Mouse (Mus musculus): ENCODE data around the gene Cox20.
"Not testable (repeated sequence)": the region's sequence is repeated elsewhere in the genome, so short reads cannot be mapped to it uniquely, and the experiment has no call there.

Cox20 gene

DNA sequence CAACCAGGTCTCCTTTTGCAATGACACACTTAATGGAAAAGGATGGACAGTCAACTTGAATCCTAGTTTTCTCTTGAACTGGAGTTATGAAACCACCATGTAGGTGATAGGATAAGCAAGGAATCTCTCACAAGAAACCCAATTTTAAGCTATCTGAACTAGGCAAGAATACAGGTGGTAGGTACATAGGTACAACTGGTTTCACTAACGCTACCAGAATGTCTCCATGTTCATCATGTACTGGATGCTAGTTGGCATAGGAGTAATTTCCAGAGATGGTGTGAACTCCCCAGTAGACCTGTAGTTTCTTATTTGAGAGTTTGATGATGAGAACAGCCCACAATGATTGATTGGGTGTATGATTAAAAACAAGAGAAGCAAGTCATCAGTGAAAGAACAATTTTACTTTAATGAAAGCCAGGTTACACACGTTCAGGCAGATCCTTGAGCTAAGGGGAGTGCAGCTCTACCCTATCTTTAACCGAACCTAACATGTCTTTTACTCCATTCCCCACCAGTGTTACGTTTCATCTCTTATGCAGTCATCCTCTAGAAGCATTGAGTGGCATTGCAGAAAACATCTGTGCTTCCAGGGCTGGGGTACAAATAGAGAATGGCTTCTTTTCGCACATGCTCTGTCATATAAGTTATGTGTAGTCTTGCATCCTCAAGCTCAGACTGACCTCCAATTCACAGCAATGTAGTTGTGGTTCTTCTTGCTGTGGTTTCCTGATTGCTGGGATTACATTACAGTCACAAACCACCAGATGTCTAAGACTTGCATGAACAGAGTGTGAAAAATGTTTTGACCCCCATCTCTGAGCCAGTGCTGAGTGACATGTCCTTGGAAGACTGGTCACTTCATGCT lies 2.0 kb downstream of the Cox20 start:
- no peak for DNase-seq

DNA sequence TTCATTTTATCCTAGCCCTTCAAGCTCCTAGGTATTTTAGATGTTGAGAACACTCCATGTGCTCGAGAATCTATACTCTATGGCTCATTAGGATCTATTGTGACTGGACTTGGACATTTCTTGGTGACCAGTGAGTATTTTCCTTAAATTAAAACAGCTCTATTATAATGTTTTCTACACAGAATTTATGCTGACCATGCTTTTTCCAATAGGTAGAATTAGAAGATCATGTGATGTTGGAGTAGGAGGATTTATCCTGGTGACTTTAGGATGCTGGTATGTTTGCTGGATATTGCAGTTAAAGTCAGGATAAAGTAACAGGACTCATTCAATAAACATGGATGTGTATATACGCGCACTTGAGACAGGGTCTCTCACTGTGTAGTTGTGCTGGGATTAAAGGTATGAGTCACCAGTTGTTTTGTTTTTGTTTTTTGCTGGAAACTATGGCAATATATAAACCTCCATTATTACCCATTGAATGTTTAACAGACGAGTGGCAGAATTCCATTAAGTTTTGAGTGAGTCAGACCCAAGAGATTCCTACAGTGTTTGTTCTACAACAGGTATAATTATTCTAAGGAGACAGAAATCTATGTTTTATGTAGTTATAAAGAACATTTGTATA lies 2.9 kb downstream of the Cox20 start:
- no peak for DNase-seq

DNA sequence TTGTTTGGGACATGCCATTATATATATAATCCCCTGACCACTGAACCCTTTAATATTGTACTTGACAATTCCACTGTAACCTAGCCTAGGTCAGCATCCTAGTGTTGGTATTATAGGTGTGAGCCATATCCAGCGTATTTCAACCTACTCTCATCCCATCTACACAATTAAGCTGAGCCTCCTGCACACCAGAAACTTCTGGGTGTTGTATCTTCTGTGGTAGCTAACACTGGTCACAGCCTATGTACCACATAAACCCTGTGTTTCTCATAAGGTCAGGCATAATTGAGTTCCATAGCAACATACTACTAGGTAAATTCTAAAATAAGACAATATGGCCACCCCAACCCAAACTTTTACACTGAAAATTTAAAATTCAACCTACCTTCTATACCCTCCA lies 4.3 kb downstream of the Cox20 start:
- no peak for DNase-seq

DNA sequence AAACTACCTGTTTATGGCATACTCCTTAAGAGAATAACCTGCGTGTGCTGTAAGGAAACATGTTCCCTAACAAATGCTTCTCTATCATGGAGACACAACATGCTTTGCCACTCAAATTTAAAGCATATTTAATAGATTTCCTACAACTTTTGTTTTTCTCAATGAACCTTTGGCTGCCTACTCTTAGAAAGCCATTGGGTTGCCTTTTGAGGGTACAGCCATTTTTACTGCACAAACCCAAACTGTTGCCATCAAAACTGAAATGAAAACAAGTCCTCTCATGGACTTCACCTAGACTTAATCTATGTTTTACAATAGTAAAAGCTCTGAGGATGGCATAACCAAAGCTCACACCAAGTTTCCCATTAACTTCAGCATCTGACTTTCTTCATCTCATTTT lies 5.6 kb downstream of the Cox20 start:
- no peak for DNase-seq

DNA sequence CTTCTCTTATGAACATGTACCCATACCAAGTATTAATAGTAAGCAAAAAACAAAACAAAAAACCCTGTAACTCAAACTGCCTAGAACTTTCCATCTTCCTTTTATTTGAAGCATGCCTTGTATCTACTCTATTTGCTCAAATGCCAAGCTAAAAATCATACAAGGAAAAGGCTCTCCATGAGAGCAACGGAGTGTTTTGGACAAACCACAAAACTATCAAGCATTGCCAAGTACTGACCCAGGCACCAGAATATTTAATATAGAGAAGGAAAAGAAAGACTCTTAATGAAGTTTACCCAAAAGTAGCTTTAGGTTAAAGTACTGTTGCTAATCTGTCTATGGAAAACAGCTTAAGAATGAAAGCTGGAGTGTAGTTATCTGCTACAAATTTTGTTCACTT lies 7.4 kb downstream of the Cox20 start:
- no peak for DNase-seq

DNA sequence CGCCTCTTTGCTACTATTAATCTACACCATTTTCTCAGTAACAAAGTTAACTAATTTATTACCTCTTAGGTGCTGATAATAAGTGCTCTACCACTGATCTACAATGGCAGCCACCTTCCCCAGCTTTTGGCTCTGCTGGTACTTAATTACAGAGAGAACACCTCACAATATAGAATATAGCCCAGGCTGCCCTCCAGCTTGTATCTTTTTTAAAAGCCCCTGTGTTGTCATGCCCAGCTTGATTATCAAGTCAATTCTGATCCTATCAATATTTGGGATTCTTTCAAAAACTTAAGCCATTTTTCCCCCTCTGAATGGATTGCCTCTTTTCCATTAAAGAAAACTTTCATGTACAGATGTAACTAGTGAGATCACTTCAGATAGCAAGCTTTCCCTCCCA lies 8.0 kb downstream of the Cox20 start:
- no peak for DNase-seq

DNA sequence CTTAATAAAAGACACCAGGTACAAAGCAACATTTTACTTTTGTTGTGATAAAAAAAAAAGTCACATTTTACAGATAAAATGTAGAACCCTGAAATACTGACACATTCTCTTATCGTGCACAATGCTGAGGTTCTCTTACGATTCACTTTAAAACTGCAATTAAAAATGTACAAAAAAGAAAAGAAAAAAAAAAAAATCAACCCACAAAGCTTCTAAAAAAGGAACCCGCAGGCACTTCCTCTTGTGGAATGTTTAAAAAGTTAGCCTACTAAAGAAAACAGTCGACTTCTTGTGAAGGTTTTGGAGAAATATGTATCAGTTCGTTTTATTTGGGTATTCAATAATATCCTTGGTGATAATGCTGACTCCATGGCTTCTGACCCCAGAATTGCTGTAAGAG lies 10.1 kb downstream of the Cox20 start:
- no peak for DNase-seq

DNA sequence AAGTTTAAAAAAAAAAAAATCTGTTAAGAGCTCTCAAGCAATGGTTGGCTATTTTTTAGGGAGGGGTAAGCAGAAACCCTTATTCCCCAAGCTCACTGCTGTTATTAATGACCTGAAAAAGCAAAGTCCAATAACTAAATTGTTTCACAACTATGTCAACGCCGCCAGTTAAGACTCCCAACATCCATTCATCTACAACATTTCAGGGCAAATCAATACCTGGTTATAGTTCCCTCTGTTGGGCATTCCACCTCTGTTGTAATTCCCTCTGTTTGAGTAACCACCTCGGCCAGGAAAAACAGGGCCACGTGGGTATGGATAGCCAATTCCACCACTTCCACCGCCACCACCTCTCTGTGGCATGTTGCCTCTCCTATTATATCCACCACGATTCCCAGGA lies 11.0 kb downstream of the Cox20 start:
- DNase-seq = no peak

DNA sequence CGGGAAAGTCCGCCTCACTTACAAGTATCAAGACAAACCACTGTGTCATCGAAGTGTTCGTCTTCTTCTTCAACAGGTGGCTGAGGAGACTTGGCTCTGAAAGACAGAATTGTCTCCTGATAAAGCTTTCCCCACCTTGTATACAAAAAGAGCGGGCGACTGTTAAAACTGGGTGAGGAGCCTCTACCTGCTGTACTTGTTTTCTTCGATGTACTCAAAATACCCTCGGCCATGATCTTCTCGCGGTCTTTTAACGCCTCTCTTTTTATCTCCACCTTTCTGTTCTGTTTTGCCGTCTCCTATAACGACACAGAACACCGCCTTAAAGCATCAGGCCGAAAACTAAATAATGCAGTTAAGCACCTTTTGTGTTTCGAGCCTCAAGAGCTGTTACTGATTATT lies 16.9 kb downstream of the Cox20 start:
- DNase-seq = no peak

DNA sequence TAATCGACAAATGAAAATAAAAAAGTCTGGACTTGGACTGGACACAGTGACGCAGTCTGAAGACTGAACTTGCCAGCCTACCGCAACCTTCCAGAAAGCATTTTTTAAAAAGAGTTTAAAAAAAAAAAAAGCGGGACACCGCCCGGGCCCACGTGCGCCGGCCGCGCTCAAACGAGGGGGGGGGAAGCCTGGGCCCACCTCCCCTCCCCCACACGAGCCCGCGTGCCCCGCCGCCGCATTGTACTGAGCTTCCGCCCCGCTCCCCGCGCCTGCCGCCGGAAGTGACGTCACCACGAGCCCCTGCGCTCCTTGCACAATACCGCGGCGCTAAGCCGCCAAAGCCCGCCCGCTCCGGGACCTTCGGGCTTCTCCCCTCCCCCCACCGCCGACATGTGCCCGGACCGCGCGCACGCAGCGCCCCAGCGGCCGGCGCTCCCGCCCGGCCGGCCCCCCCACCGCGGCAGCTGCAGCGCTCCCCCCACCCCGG lies 17.4 kb downstream of the Cox20 start:
- DNase-seq = peak; percentile 96

DNA sequence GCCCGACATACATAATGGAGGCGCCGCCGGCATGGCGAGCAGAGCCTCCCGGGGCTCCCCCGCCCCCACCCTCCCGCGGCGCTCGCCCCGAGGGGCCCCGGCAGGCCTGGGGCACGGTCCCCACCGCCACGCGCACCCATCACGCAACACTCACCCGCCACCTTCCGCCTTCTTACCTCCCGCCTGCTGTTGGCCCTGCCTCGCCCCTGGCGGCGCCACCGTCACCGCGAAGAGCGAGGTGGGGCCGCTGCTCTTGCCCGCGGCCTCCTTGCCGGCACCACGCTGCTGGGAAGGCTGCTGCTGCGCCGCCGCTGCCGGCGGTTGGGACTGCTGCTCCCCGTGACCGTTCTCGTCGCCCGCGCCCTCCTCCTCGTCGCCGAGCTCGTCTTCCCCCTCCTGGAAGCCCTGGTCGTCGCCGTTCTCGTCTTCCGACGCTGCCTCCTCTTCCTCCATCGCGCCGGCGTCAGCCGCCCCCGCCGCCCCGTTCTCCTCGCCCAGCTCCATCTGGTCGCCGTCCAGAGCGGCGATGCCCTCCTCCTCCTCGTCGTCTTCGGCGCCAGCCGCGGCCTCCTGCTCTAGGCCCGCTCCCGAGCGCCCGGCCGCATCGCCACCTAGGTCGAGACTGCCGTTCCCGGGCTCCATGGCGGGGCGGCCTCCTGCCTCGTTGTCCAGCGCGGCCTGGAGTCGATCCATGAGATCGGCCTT lies 18.0 kb downstream of the Cox20 start:
- DNase-seq = peak; percentile 63

DNA sequence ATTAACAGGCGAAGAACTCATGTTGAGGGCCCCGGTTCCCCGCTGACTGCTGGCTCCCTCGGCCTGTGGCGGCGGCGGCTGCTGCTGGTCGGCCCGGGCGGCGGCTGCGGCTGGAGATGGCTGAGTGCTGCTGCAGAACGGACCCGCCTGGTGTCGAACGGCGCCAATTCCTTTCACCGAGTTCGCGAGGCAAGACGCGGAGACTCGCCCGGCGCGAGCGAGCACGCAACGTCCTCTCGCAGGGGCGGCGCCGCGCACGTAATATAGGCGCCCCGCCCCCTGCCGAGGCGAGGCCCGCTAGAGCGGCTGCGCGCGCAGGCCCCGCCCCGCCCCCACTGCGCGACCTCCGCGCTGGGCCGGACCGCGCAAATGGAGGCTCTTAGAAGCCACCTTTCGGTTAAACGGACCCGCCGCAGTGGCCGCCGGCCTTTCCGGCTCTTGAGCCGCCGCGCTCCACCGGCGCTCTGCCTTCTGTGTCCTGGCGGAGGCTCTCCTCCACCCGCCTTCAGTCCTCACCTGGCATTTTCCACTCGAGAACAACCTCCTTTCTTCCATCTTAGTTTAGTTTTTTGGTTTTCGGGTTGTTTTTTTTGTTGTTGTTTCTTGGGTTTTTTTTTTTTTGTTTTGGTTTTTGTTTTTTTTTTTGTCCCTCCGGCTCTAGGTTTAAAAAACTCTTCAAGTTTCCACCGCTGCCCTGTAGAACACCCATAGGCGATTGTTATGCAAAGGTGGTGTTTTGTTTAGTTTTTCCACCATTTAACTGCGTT lies 18.8 kb downstream of the Cox20 start, which contains the start of gene Hnrnpu:
Gene Hnrnpu (minus strand): TSS at position 247 of the 767 bp plus-strand sequence.
- peak; percentile 95 for DNase-seq

DNA sequence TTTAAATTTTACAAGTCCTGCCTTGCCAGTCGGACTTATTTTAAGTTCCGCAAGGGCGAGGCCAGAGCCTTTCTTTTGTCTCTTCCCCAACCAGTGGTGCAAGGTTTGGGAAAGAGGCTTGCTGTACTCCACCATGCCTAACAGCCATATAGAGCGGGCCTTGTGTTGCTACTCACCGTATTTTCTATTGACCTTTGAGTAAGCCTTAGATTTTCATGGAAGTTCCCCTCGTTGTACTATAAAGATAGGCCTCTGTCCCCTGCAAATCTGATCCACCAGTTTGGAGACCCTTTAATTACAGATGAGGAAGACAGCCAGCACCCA lies 19.4 kb downstream of the Cox20 start:
- peak; percentile 32 for DNase-seq

DNA sequence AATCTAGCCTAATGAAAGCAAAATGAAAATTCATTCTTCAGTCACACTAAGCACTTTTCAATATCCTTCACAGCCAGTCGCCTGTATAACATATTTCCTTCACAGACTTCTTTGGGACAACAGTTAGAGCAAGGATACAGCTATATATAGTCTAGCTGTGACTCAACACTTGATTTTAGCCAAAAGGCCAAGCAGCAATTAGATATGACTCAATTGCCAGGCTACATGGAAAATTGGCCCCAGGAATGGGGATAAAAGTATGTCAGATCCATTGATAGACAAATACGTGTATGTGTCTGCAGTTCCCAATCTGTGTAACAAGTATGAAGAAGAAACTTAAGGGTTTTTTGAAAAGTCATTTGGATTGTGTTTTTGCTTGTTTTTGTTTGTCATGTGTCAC lies 21.3 kb downstream of the Cox20 start:
- no peak for DNase-seq

DNA sequence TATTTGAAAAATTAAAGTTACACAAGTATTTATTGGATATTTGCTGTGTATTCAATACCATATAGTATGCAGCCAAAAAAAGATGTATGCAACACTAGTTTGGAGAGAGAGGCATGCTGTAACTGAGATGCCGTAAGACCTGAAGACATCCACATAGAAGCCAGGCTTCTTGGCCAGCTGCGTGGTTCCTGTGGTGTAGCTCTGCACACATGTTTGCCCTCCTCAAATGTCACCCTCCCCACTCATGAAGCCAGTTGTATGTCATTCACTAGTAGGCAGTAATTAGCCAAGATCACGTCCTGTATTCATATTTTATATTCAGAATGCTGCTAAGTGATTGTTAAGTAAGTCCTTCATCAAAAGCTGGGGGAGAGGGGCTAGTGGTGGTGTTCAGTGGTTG lies 22.5 kb downstream of the Cox20 start:
- no peak for DNase-seq

DNA sequence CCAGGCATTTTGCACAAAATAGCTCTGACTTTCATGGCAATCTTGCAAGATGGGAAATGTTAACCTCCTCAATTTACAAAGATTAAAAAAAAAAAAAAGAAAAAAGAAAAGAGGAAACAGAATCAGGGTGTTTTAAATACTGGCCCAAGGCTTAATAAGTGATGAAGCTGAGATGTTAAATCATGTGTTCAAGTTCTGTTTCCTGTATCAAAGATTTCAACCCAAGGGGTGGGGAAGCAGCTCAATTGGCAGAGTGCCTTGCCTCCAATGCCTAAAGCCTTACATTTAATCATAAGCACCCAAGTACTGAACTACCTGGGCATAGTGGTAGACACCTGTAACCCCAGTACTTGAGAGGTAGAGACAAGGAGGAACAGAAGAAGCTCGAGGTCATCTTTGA lies 23.1 kb downstream of the Cox20 start:
- no peak for DNase-seq

DNA sequence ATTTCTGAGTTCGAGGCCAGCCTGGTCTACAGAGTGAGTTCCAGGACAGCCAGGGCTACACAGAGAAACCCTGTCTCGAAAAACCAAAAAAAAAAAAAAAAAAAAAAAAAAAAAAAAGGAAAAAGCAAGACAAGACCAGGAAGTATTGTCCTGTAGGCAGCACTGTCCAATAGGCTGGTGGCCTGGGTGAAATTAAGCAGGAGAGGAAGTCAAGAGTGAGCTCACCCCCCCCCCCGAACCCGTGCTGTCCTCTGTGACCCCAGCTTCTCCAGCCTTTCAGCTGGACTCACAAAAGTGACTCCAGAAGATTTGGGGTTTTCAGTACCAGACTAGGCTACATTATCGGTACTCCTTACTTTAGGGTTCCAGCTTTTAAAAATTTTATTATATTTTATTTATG lies 23.7 kb downstream of the Cox20 start:
- no peak for DNase-seq

DNA sequence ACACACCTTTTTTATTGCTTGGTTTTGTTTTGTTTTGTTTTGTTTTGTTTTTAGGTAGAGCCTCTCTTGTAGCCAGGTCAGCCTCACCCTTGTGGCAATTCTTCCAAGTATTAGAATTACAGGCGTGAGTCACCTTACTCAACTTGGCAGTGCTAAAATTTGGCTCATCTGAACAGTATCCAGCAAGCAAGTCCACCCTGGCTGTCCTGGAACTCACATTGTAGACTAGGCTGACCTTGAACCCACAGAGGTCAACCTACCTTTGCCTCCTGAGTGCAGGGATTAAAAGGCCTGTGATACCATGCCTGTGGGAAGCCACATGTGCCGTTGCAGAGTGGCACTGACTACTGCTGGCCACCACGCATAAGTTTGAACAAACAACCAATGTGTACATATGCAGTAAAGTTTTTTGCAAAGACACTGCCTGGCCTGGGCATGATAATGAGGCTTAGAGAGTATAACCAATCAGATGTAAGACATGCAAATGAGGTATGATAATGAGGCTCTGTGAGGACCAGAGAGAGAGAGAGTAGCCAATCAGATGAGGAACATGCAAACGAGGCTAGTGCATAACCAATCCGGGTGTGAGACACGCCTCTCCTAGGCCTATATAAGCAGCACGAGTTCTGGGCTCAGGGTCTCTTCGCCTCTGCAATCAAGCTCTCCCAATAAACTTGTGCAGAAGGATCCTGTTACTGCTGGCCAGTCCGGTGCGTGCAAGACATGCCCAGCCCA lies 25.3 kb downstream of the Cox20 start:
- not testable (repeated sequence) for DNase-seq

DNA sequence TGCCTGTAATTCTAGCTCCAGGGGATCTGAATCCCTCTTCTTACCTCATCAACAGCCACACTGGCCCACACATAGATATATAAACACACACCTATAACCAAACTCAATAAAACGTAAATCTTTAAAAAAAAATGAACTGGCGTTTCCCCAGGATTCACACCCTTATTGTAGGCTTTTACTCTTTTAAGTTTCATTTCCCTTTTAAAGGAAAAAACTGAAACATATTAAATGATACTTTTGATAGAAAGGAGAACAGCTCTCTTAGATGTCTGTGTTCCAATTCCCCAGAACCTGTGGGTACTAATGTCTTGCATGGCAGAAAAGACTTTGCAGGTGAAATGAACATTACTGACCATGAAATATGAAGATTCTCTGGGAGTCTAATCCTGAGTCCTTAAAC lies 31.9 kb downstream of the Cox20 start:
- DNase-seq = no peak

DNA sequence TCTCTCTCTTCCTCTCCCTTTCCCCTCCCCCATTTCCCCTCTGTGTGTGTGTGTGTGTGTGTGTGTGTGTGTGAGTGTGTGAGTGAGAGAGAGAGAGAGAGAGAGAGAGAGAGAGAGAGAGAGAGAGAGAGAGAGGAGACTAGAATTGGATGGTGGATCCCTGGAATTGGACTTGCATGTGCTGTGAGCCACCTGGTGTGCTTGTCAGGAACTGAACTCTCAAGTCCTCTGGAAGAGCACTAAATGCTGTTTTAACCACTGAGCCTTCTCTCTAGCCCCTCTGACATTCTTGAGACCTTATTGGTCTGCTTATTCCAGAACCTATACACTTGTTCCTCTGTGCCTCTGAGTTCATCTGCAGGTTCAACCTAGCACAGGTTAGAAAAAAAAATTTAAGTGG lies 32.7 kb downstream of the Cox20 start:
- DNase-seq = no peak

DNA sequence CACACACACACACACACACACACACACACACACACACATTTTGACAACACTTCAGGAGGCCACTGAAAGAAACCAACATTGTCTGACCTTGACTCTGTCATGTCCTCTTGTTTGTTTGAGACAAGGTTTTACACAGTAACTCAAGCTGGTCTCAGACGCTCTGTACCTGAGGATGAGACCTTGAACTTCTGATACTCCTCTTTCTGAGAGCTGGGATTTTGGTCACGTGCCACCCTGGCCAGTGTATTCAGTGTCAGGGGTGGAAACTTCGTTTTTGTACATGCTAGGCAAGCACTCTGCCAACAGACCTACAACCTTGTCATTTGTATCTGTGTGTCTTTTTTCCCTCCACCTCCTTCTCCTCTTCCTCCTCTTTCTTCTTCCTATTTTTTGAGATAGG lies 35.6 kb downstream of the Cox20 start:
- no peak for DNase-seq
